Mouse (Mus musculus) kidney, adult 2 months (tissue): ENCODE results near the gene Stx17.

Source experiments
- CTCF ChIP-seq: fragments of 200-500 bp; conservative IDR thresholded peaks from 2 replicates; pipeline ENCODE4 v1.5.1; 2011; ENCODE audit warnings: low read depth, mild to moderate bottlenecking, control low read depth, low read length, moderate library complexity, mixed read lengths; ENCODE audit not compliant: insufficient read depth, insufficient read length
- POLR2A ChIP-seq: fragments of 200-500 bp; IDR thresholded peaks from one replicate; pipeline ENCODE4 v1.6.1; 2011; ENCODE audit warnings: low read depth, low read length, control low read depth

GRCm38 (mm10) chr4:48124416-48124772 lies 321 bp upstream of the Stx17 start:
- TF ChIP-seq POLR2A (no peak), CTCF (no peak)
